Mouse (Mus musculus) bone marrow, adult 2 months (tissue): ENCODE data around the gene Ccdc86.

Source experiments
- CTCF ChIP-seq: fragments of 200-500 bp; IDR thresholded peaks from 2 replicates; pipeline ENCODE4 v1.5.1; 2011; ENCODE audit warnings: low read length, control low read depth; ENCODE audit not compliant: control insufficient read depth, insufficient read depth
- POLR2A ChIP-seq: fragments of 200-500 bp; IDR thresholded peaks from 2 replicates; pipeline ENCODE4 v1.6.1; 2011; ENCODE audit warnings: low read depth, mild to moderate bottlenecking, control low read depth, low read length, borderline replicate concordance; ENCODE audit not compliant: control insufficient read depth

DNA sequence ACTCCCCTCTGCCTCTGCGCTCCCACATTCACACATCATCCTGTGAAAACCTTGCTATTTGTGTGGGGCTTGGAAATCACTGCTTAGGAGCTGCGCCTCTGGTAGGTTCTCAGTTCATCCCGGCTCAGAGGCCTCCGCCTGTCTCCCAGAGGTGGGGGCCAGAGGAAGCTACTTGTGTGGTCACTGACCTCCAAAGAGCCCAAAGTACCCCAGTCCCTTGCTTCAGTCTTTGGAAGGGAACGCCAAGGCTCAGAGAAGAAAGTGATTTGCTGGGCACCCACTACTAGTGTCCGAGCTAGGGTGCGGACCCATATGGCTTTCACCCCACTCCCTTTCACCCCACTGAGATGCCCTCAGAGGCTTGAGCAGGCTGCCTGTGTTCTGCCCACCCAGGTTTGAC, 44.1 kb upstream of the Ccdc86 start, which contains the start of gene Ms4a15:
- TF ChIP-seq CTCF (no peak), POLR2A (no peak)
